Mouse (Mus musculus): ENCODE results near the gene Ccnd1.

GRCm38 (mm10) chr7:144934901-144935300 lies 4.8 kb downstream of the Ccnd1 start:
- TF ChIP-seq GATA1 (IDR thresholded peaks at IDR 0.05; ENCODE audit: borderline replicate concordance, low read length) (no peak), FLI1 (IDR thresholded peaks at IDR 0.05; ENCODE audit: low read length) (no peak)

All from megakaryocyte, embryonic 14.5 days (primary cell).